Mouse (Mus musculus) retina, postnatal 1 day (tissue): ENCODE data around the gene Thap3.
A peak's percentile ranks its signal among the peaks of the same experiment; 100 is the strongest.

ENCODE experiments used
- DNase-seq: peaks from one replicate; pipeline ENCODE4 v3.0.0-alpha.2; 2012

Gene Thap3

GRCm38 (mm10) chr4:152008622-152009075 lies 19.9 kb upstream of the Thap3 start, which contains the start of gene Klhl21:
Klhl21 (plus strand) TSS chr4:152008803.
- DNase-seq = peak; percentile 95

GRCm38 (mm10) chr4:152008148-152008500 lies 19.3 kb upstream of the Thap3 start:
- no peak for DNase-seq

GRCm38 (mm10) chr4:152007481-152008147 lies 18.8 kb upstream of the Thap3 start:
- DNase-seq = peak; percentile 17

- DNase-seq = no peak
These were observed 18.0 kb upstream of the Thap3 start for GRCm38 (mm10) chr4:152006812-152007211.

- DNase-seq = no peak
These were observed 17.3 kb upstream of the Thap3 start for GRCm38 (mm10) chr4:152006137-152006536.

- no peak for DNase-seq
These were observed 13.3 kb upstream of the Thap3 start for GRCm38 (mm10) chr4:152002063-152002462.

GRCm38 (mm10) chr4:152001335-152001734 lies 12.5 kb upstream of the Thap3 start:
- DNase-seq = no peak

GRCm38 (mm10) chr4:152000906-152001305 lies 12.1 kb upstream of the Thap3 start:
- DNase-seq = no peak

GRCm38 (mm10) chr4:151999481-151999880 lies 10.7 kb upstream of the Thap3 start:
- DNase-seq = no peak

- no peak for DNase-seq
These were observed 8.9 kb upstream of the Thap3 start for GRCm38 (mm10) chr4:151997701-151998100.

- DNase-seq = no peak
These were observed 8.1 kb upstream of the Thap3 start for GRCm38 (mm10) chr4:151996951-151997222.

- DNase-seq = peak; percentile 100
These were observed 7.6 kb upstream of the Thap3 start, which contains the start of gene Phf13 for GRCm38 (mm10) chr4:151996173-151996950. Phf13 (minus strand) TSS chr4:151996258.

GRCm38 (mm10) chr4:151995371-151996172 lies 6.8 kb upstream of the Thap3 start:
- DNase-seq = no peak

GRCm38 (mm10) chr4:151994228-151995171 lies 5.7 kb upstream of the Thap3 start:
- peak; percentile 57 for DNase-seq

GRCm38 (mm10) chr4:151993035-151993434 lies 4.2 kb upstream of the Thap3 start:
- no peak for DNase-seq

- no peak for DNase-seq
These were observed 3.3 kb upstream of the Thap3 start for GRCm38 (mm10) chr4:151992091-151992490.

GRCm38 (mm10) chr4:151989110-151989488 lies 302 bp upstream of the Thap3 start:
- DNase-seq = no peak

GRCm38 (mm10) chr4:151988014-151988341 lies 819 bp downstream of the Thap3 start:
- no peak for DNase-seq

GRCm38 (mm10) chr4:151986650-151987049 lies 2.1 kb downstream of the Thap3 start:
- no peak for DNase-seq

GRCm38 (mm10) chr4:151985886-151986285 lies 2.9 kb downstream of the Thap3 start:
- no peak for DNase-seq

GRCm38 (mm10) chr4:151983560-151983959 lies 5.2 kb downstream of the Thap3 start:
- DNase-seq = peak; percentile 74

GRCm38 (mm10) chr4:151983043-151983442 lies 5.8 kb downstream of the Thap3 start:
- DNase-seq = no peak

GRCm38 (mm10) chr4:151981363-151981762 lies 7.4 kb downstream of the Thap3 start:
- DNase-seq = peak; percentile 81
